Mouse (Mus musculus) C2C12 (cell line): ENCODE measurements around the gene Gse1. TPM values are rescaled to one million over a fixed set of nuclear protein-coding genes. Genes with fewer than 3 reads are reported as not detected.
A peak's percentile ranks its signal among the peaks of the same experiment; 100 is the strongest.

Experiments
- H3K27me3 ChIP-seq: one replicate; pipeline ENCODE4 v1.6.1; 2011; ENCODE audit not compliant: control insufficient read depth, insufficient read depth, insufficient read length
- H3K36me3 ChIP-seq: one replicate; pipeline ENCODE4 v1.6.1; 2011; ENCODE audit not compliant: control insufficient read depth, insufficient read depth
- H3K4me3 ChIP-seq: one replicate; pipeline ENCODE4 v1.5.1; 2011; ENCODE audit warnings: mild to moderate bottlenecking, control low read depth; ENCODE audit not compliant: poor library complexity, insufficient read depth, severe bottlenecking
- H3K79me2 ChIP-seq: one replicate; pipeline ENCODE4 v1.6.1; 2011; ENCODE audit not compliant: control insufficient read depth, insufficient read depth
- H3K79me3 ChIP-seq: one replicate; pipeline ENCODE4 v1.6.1; 2011; ENCODE audit warnings: low read depth, control low read depth
- H3ac ChIP-seq: one replicate; pipeline ENCODE3; 2011; ENCODE audit warnings: low read depth; ENCODE audit not compliant: control insufficient read depth, insufficient read length
- CEBPB ChIP-seq: IDR thresholded peaks from one replicate; pipeline ENCODE4 v1.6.1; 2011; ENCODE audit warnings: low read depth, mild to moderate bottlenecking, control low read depth, moderate library complexity
- CTCF ChIP-seq: IDR thresholded peaks from one replicate; pipeline ENCODE4 v1.5.1; 2011; ENCODE audit not compliant: control insufficient read depth, insufficient read depth, insufficient read length
- FOSL1 ChIP-seq: IDR thresholded peaks from one replicate; pipeline ENCODE4 v1.8.0; 2011; ENCODE audit warnings: mild to moderate bottlenecking, low read length; ENCODE audit not compliant: poor library complexity, insufficient read depth, severe bottlenecking
- MAX ChIP-seq: IDR thresholded peaks from one replicate; pipeline ENCODE4 v1.6.1; 2011; ENCODE audit warnings: mild to moderate bottlenecking, control low read depth
- MYOD1 ChIP-seq: IDR thresholded peaks from one replicate; pipeline ENCODE4 v1.6.1; 2011; ENCODE audit warnings: low read depth; ENCODE audit not compliant: control insufficient read depth, insufficient read length
- MYOG ChIP-seq: IDR thresholded peaks from one replicate; pipeline ENCODE4 v1.6.1; 2011; ENCODE audit not compliant: control insufficient read depth, insufficient read length; ENCODE audit errors: extremely low read depth
- USF1 ChIP-seq: IDR thresholded peaks from one replicate; pipeline ENCODE4 v1.6.1; 2011; ENCODE audit warnings: low read depth, mild to moderate bottlenecking, control low read depth, moderate library complexity
- polyA plus RNA-seq: library from polyadenylated mRNA; unstranded; fragments of >200 nt; fragmentation: generic; extraction: Trizol; gene quantifications from one replicate; pipeline ENCODE4 v1.2.1, GENCODE M21; 2012; ENCODE audit warnings: missing spikeins

The Gse1 gene
- polyA plus RNA-seq, 1 experiment = 15.6 TPM

- TF ChIP-seq MAX = no peak
- TF ChIP-seq FOSL1 = no peak
- no peak for TF ChIP-seq CEBPB
- TF ChIP-seq USF1 = peak; percentile 25
- no peak for TF ChIP-seq CTCF
- peak; percentile 99 for TF ChIP-seq MYOD1
- no peaks in the 10 kb centered on the region for H3K36me3 ChIP-seq
- H3K27me3 ChIP-seq = no peaks in the 10 kb centered on the region
- H3K79me2 ChIP-seq = peaks cover 62% of the 10 kb centered on the region
- no peak overlapping the region for H3ac ChIP-seq
- H3K79me3 ChIP-seq = peaks cover 5% of the 10 kb centered on the region
- no peak overlapping the region for H3K4me3 ChIP-seq
Observed at GRCm38 (mm10) chr8:120265471-120265870, 37.2 kb downstream of the Gse1 start.

- H3K79me3 ChIP-seq = peaks cover 8% of the 10 kb centered on the region
- H3K4me3 ChIP-seq = no peak overlapping the region
- no peaks in the 10 kb centered on the region for H3K36me3 ChIP-seq
- TF ChIP-seq MYOG = no peak
- TF ChIP-seq MAX = no peak
- no peaks in the 10 kb centered on the region for H3K27me3 ChIP-seq
- peaks cover 47% of the 10 kb centered on the region for H3K79me2 ChIP-seq
- H3ac ChIP-seq = no peak overlapping the region
Observed at GRCm38 (mm10) chr8:120268541-120268980, 40.3 kb downstream of the Gse1 start.

- TF ChIP-seq MYOD1 = peak; percentile 24
- TF ChIP-seq CTCF = no peak
- no peak for TF ChIP-seq FOSL1
- TF ChIP-seq MYOG = no peak
- TF ChIP-seq CEBPB = no peak
- TF ChIP-seq USF1 = no peak
- no peak overlapping the region for H3K4me3 ChIP-seq
- peaks cover 8% of the 10 kb centered on the region for H3K79me3 ChIP-seq
- H3K79me2 ChIP-seq = peaks cover 56% of the 10 kb centered on the region
- peak overlapping the region; percentile 9 for H3ac ChIP-seq
- H3K27me3 ChIP-seq = no peaks in the 10 kb centered on the region
- no peaks in the 10 kb centered on the region for H3K36me3 ChIP-seq
Observed at GRCm38 (mm10) chr8:120270449-120270848, 42.2 kb downstream of the Gse1 start.

GRCm38 (mm10) chr8:120273430-120273829, 45.2 kb downstream of the Gse1 start:
- TF ChIP-seq MAX (no peak), MYOG (no peak), FOSL1 (no peak), MYOD1 (no peak), CEBPB (no peak), USF1 (no peak), CTCF (no peak)
- no peaks in the 10 kb centered on the region for H3K36me3 ChIP-seq
- H3K79me3 ChIP-seq = peaks cover 10% of the 10 kb centered on the region
- H3ac ChIP-seq = no peak overlapping the region
- peaks cover 51% of the 10 kb centered on the region for H3K79me2 ChIP-seq
- no peak overlapping the region for H3K4me3 ChIP-seq
- H3K27me3 ChIP-seq = no peaks in the 10 kb centered on the region

- Histone ChIP-seq H3K79me2 (peaks cover 60% of the 10 kb centered on the region), H3K4me3 (peak overlapping the region; percentile 2), H3ac (peak overlapping the region; percentile 25), H3K27me3 (no peaks in the 10 kb centered on the region), H3K36me3 (no peaks in the 10 kb centered on the region), H3K79me3 (peaks cover 11% of the 10 kb centered on the region)
- TF ChIP-seq FOSL1 = no peak
- peak; percentile 61 for TF ChIP-seq MYOD1
- TF ChIP-seq MAX = peak; percentile 2
Observed at GRCm38 (mm10) chr8:120276051-120276890, 48.0 kb downstream of the Gse1 start.

GRCm38 (mm10) chr8:120276891-120277426, 48.7 kb downstream of the Gse1 start:
- H3ac ChIP-seq = peak overlapping the region; percentile 25
- no peaks in the 10 kb centered on the region for H3K27me3 ChIP-seq
- H3K79me3 ChIP-seq = peaks cover 6% of the 10 kb centered on the region
- no peak for TF ChIP-seq MAX
- TF ChIP-seq CTCF = peak; percentile 16
- no peak for TF ChIP-seq FOSL1
- no peak for TF ChIP-seq USF1
- no peak overlapping the region for H3K4me3 ChIP-seq
- no peaks in the 10 kb centered on the region for H3K36me3 ChIP-seq
- H3K79me2 ChIP-seq = peaks cover 60% of the 10 kb centered on the region
